Mouse (Mus musculus): ENCODE measurements around the gene Obp2b. TPM values are rescaled to one million over a fixed set of nuclear protein-coding genes. Genes with fewer than 3 reads are reported as not detected.

The Obp2b gene
- polyA plus RNA-seq (2012; fragmentation: generic; extraction: Trizol) = not detected

GRCm38 (mm10) chr2:25736709-25737108, at the start of gene Obp2b:
Gene Obp2b, plus strand, starts transcription at chr2:25737009.

GRCm38 (mm10) chr2:25699743-25700142, 37.1 kb upstream of the Obp2b start, which contains the start of gene Obp2a:
Gene Obp2a, plus strand, starts transcription at chr2:25700043.

GRCm38 (mm10) chr2:25706643-25707481, 29.9 kb upstream of the Obp2b start, which contains the start of gene Bmyc:
Gene Bmyc, plus strand, starts transcription at chr2:25706739.

GRCm38 (mm10) chr2:25765269-25765668, 28.5 kb downstream of the Obp2b start, which contains the start of gene Lcn3:
Gene Lcn3, plus strand, starts transcription at chr2:25765569.

GRCm38 (mm10) chr2:25776717-25777116, 39.9 kb downstream of the Obp2b start, which contains the start of gene Lcn11:
Gene Lcn11, plus strand, starts transcription at chr2:25777017.

GRCm38 (mm10) chr2:25781957-25782356, 45.1 kb downstream of the Obp2b start, which contains the start of gene Gm13539:
Gene Gm13539, plus strand, starts transcription at chr2:25782257.

Other genes starting within 250 kb of the Obp2b start
- not detected for gene Lcn12, start 243.1 kb upstream of the Obp2b start, polyA plus RNA-seq (2012; fragmentation: generic; extraction: Trizol)
- gene Fbxw5, start 236.3 kb upstream of the Obp2b start, polyA plus RNA-seq (2012; fragmentation: generic; extraction: Trizol) = 10 to 100 TPM; 24.9 to 52.5 TPM
- gene C8g, start 235.3 kb upstream of the Obp2b start, polyA plus RNA-seq (2012; fragmentation: generic; extraction: Trizol) = 1 to 10 TPM in 1 of 2 experiments, under 1 TPM in 1; 0.85 to 9.2 TPM
- 10 to 100 TPM; 29.4 to 32.2 TPM for gene Traf2, start 190.1 kb upstream of the Obp2b start, polyA plus RNA-seq (2012; fragmentation: generic; extraction: Trizol)
- 100 to 1,000 TPM; 602 to 888 TPM for gene Edf1, start 179.2 kb upstream of the Obp2b start, polyA plus RNA-seq (2012; fragmentation: generic; extraction: Trizol)
- gene Mamdc4, start 162.2 kb upstream of the Obp2b start, polyA plus RNA-seq (2012; fragmentation: generic; extraction: Trizol) = 1 to 10 TPM in 1 of 2 experiments, under 1 TPM in 1; 0.09 to 1.1 TPM
- gene Phpt1, start 161.8 kb upstream of the Obp2b start, polyA plus RNA-seq (2012; fragmentation: generic; extraction: Trizol) = 100 to 1,000 TPM; 104 to 192 TPM
- 1 to 10 TPM in 1 of 2 experiments, under 1 TPM in 1; 0.04 to 1.9 TPM for gene Ajm1, start 155.3 kb upstream of the Obp2b start, polyA plus RNA-seq (2012; fragmentation: generic; extraction: Trizol)
- 10 to 100 TPM; 38.7 to 57.3 TPM for gene Rabl6, start 128.5 kb upstream of the Obp2b start, polyA plus RNA-seq (2012; fragmentation: generic; extraction: Trizol)
- gene Ccdc183, start 119.3 kb upstream of the Obp2b start, polyA plus RNA-seq (2012; fragmentation: generic; extraction: Trizol) = 1 to 10 TPM in 1 of 2 experiments, under 1 TPM in 1; 0.82 to 1.3 TPM
- gene Tmem141, start 115.0 kb upstream of the Obp2b start, polyA plus RNA-seq (2012; fragmentation: generic; extraction: Trizol) = 1 to 10 TPM; 5.8 to 8.5 TPM
- gene Fcna, start 109.0 kb upstream of the Obp2b start, polyA plus RNA-seq (2012; fragmentation: generic; extraction: Trizol) = under 1 TPM; 0.09 to 0.51 TPM
- not detected for gene Lcn8, start 83.9 kb upstream of the Obp2b start, polyA plus RNA-seq (2012; fragmentation: generic; extraction: Trizol)
- gene Lcn5, start 79.1 kb upstream of the Obp2b start, polyA plus RNA-seq (2012; fragmentation: generic; extraction: Trizol) = not detected
- gene Lcn6, start 60.2 kb upstream of the Obp2b start, polyA plus RNA-seq (2012; fragmentation: generic; extraction: Trizol) = not detected
- gene Lcn10, start 54.3 kb upstream of the Obp2b start, polyA plus RNA-seq (2012; fragmentation: generic; extraction: Trizol) = not detected
- gene Obp2a, start 37.0 kb upstream of the Obp2b start, polyA plus RNA-seq (2012; fragmentation: generic; extraction: Trizol) = not detected
- gene Bmyc, start 30.3 kb upstream of the Obp2b start, polyA plus RNA-seq (2012; fragmentation: generic; extraction: Trizol) = not detected
- not detected for gene Lcn3, start 28.6 kb downstream of the Obp2b start, polyA plus RNA-seq (2012; fragmentation: generic; extraction: Trizol)
- gene Lcn11, start 40.0 kb downstream of the Obp2b start, polyA plus RNA-seq (2012; fragmentation: generic; extraction: Trizol) = not detected
- not detected for gene Gm13539, start 45.2 kb downstream of the Obp2b start, polyA plus RNA-seq (2012; fragmentation: generic; extraction: Trizol)
- not detected for gene Glt6d1, start 78.8 kb downstream of the Obp2b start, polyA plus RNA-seq (2012; fragmentation: generic; extraction: Trizol)
- not detected for gene Lcn9, start 86.1 kb downstream of the Obp2b start, polyA plus RNA-seq (2012; fragmentation: generic; extraction: Trizol)
- gene Sohlh1, start 110.2 kb downstream of the Obp2b start, polyA plus RNA-seq (2012; fragmentation: generic; extraction: Trizol) = not detected
- gene Kcnt1, start 126.7 kb downstream of the Obp2b start, polyA plus RNA-seq (2012; fragmentation: generic; extraction: Trizol) = under 1 TPM in 1 of 2 experiments, not detected in 1; 0.06 TPM
- 1 to 10 TPM; 1.3 to 7.8 TPM for gene Camsap1, start 246.3 kb downstream of the Obp2b start, polyA plus RNA-seq (2012; fragmentation: generic; extraction: Trizol)

All from C3H10T1/2 (cell line).